Mouse (Mus musculus) lung, embryonic 14.5 days (tissue): ENCODE measurements around the gene Nfkbib. TPM values are rescaled to one million over a fixed set of nuclear protein-coding genes. Genes with fewer than 3 reads are reported as not detected.

Experiments used
- ATAC-seq: fragments of 200-750 bp; cut with Nextera tagmentation; 2 replicates; pipeline ENCODE4 v1.8.0; 2017; ENCODE audit warnings: mild to moderate bottlenecking, moderate TSS enrichment, moderate library complexity; ENCODE audit not compliant: insufficient read depth
- DNase-seq: peaks from one replicate; pipeline ENCODE4 v3.0.0-alpha.2; 2015
- H3K27ac ChIP-seq: fragments of 300-500 bp; sonication (generic); 2 replicates; pipeline ENCODE4 v1.5.1; 2014; ENCODE audit warnings: low read depth, mild to moderate bottlenecking, moderate library complexity
- H3K27me3 ChIP-seq: fragments of 300-500 bp; sonication (generic); 2 replicates; pipeline ENCODE4 v1.6.1; 2014; ENCODE audit warnings: low read length, control low read depth; ENCODE audit not compliant: insufficient read depth
- H3K36me3 ChIP-seq: fragments of 300-500 bp; sonication (generic); 2 replicates; pipeline ENCODE4 v1.6.1; 2014; ENCODE audit warnings: control low read depth; ENCODE audit not compliant: insufficient read depth
- H3K4me1 ChIP-seq: fragments of 300-500 bp; sonication (generic); 2 replicates; pipeline ENCODE4 v1.6.1; 2014; ENCODE audit warnings: antibody characterized with exemption, control low read depth; ENCODE audit not compliant: insufficient read depth
- H3K4me2 ChIP-seq: fragments of 300-500 bp; sonication (generic); 2 replicates; pipeline ENCODE4 v1.6.1; 2014; ENCODE audit warnings: mild to moderate bottlenecking
- H3K4me3 ChIP-seq: fragments of 300-500 bp; sonication (generic); 2 replicates; pipeline ENCODE4 v1.5.1; 2014; ENCODE audit warnings: low read depth, low read length
- H3K9ac ChIP-seq: fragments of 300-500 bp; sonication (generic); 2 replicates; pipeline ENCODE4 v1.6.1; 2014
- H3K9me3 ChIP-seq: fragments of 300-500 bp; sonication (generic); 2 replicates; pipeline ENCODE4 v1.6.1; 2016; ENCODE audit warnings: low read depth, low read length, control low read depth
- CTCF ChIP-seq: IDR thresholded peaks from 2 replicates; pipeline ENCODE4 v1.5.1; 2016; ENCODE audit warnings: antibody characterized with exemption, low read depth
- WGBS: fragments of 180-500 bp; shearing (Covaris S2); extraction: QIAGEN DNeasy Blood & Tissue Kit; methylation state at CpG from one replicate; pipeline ENCODE4 v1.1.7; 2014; 5-methylcytosine and 5-hydroxymethylcytosine counted together
- polyA plus RNA-seq: library from polyadenylated mRNA; unstranded; fragments of >200 nt; fragmentation: Nextera tagmentation; extraction: Ambion mirVana; gene quantifications from 2 replicates; pipeline ENCODE4 v1.2.1, GENCODE M21; 2014

Nfkbib gene
- polyA plus RNA-seq, 1 experiment from 2014 or later: 37.4 TPM

GRCm38 (mm10) chr7:28719650-28720049 lies 47.7 kb downstream of the Nfkbib start:
- ATAC-seq: no peak

GRCm38 (mm10) chr7:28719159-28719558 lies 48.2 kb downstream of the Nfkbib start:
- ATAC-seq (no peak), DNase-seq (no peak)
- Histone ChIP-seq H3K9ac (no peak overlapping the region), H3K9me3 (no peaks in the 10 kb centered on the region), H3K27me3 (no peaks in the 10 kb centered on the region), H3K4me2 (no peak overlapping the region), H3K4me3 (no peak overlapping the region), H3K36me3 (no peaks in the 10 kb centered on the region), H3K4me1 (peaks cover 3% of the 10 kb centered on the region; the same call in 1 of the 2 replicates), H3K27ac (no peak overlapping the region)
- no peak for TF ChIP-seq CTCF
- WGBS: 45% methylated on average over 4 of the region's 4 CpGs

More at GRCm38 (mm10) chr7:28719650-28720049, 47.7 kb downstream of the Nfkbib start:
- Histone ChIP-seq H3K4me3 (no peak overlapping the region), H3K4me2 (no peak overlapping the region), H3K27ac (no peak overlapping the region), H3K9me3 (no peaks in the 10 kb centered on the region), H3K9ac (no peak overlapping the region), H3K27me3 (no peaks in the 10 kb centered on the region), H3K36me3 (no peaks in the 10 kb centered on the region), H3K4me1 (peaks cover 3% of the 10 kb centered on the region; the same call in 1 of the 2 replicates)
- TF ChIP-seq CTCF: no peak
- no peak for DNase-seq
- 73% methylated on average over 2 of the region's 2 CpGs for WGBS

DNA sequence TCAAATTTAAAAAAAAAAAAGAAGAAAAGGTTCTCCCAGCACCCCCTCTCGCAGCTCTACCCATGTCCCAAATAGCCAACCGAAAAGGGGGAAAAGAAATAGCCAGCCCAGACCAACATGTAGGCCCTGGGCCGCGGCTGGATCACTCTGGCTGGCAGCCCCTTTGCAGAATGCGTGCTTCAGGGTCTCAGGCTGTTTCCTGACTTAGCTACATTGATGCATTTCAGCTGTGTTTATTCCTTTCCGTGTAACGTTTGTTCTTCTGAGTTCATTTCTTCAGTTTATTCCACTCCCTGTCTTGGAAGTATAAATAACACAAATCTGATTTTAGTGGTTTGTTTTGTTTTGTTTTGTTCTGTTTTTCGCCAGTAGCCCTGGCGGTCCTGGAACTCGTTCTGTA lies 49.6 kb downstream of the Nfkbib start:
- H3K9me3 ChIP-seq: no peaks in the 10 kb centered on the region
- no peak for TF ChIP-seq CTCF
- WGBS: 61% methylated on average over 10 of the region's 10 CpGs
- no peaks in the 10 kb centered on the region for H3K36me3 ChIP-seq
- H3K4me3 ChIP-seq: peak overlapping the region; percentile 56
- H3K27me3 ChIP-seq: no peaks in the 10 kb centered on the region
- H3K4me2 ChIP-seq: peak overlapping the region; percentile 77
- no peak for ATAC-seq
- H3K27ac ChIP-seq: no peak overlapping the region
- peak; percentile 61 for DNase-seq
- H3K9ac ChIP-seq: 0 out of 2 replicates have a peak overlapping the region, but pooled peaks have one; percentile 76
- H3K4me1 ChIP-seq: peaks cover 3% of the 10 kb centered on the region; the same call in 1 of the 2 replicates

GRCm38 (mm10) chr7:28716590-28717281 lies 50.6 kb downstream of the Nfkbib start, which contains the start of gene Fbxo17:
Gene Fbxo17, plus strand, starts transcription at chr7:28716804.
- Histone ChIP-seq H3K27me3 (no peaks in the 10 kb centered on the region), H3K4me2 (peak within 1 kb of the TSS; percentile 77), H3K9me3 (no peaks in the 10 kb centered on the region), H3K4me1 (peaks cover 3% of the 10 kb centered on the region; the same call in 1 of the 2 replicates), H3K27ac (peak within 1 kb of the TSS; percentile 73), H3K9ac (peak within 1 kb of the TSS; percentile 76), H3K4me3 (peak within 1 kb of the TSS; percentile 56), H3K36me3 (no peaks in the 10 kb centered on the region)
- DNase-seq: peak; percentile 77
- WGBS: 2% methylated on average over 35 of the region's 36 CpGs
- peak; percentile 54 for TF ChIP-seq CTCF
- ATAC-seq: peak; percentile 82

- Histone ChIP-seq H3K4me1 (peaks cover 3% of the 10 kb centered on the region; the same call in 1 of the 2 replicates), H3K4me2 (no peak overlapping the region), H3K27ac (no peak overlapping the region), H3K36me3 (no peaks in the 10 kb centered on the region), H3K9ac (no peak overlapping the region), H3K4me3 (no peak overlapping the region), H3K27me3 (no peaks in the 10 kb centered on the region), H3K9me3 (no peaks in the 10 kb centered on the region)
- DNase-seq: no peak
- ATAC-seq: no peak
- peak; percentile 45 for TF ChIP-seq CTCF
- WGBS: 95% methylated on average over 2 of the region's 2 CpGs
Observed at GRCm38 (mm10) chr7:28715598-28715997, 51.7 kb downstream of the Nfkbib start.

- no peaks in the 10 kb centered on the region for H3K36me3 ChIP-seq
- no peak overlapping the region for H3K4me3 ChIP-seq
- no peak overlapping the region for H3K9ac ChIP-seq
- H3K4me2 ChIP-seq: no peak overlapping the region
- no peaks in the 10 kb centered on the region for H3K9me3 ChIP-seq
- peaks cover 3% of the 10 kb centered on the region; the same call in 1 of the 2 replicates for H3K4me1 ChIP-seq
- no peak for TF ChIP-seq CTCF
- H3K27ac ChIP-seq: no peak overlapping the region
- 57% methylated on average over 5 of the region's 5 CpGs for WGBS
- no peaks in the 10 kb centered on the region for H3K27me3 ChIP-seq
- ATAC-seq (no peak), DNase-seq (no peak)
Observed at GRCm38 (mm10) chr7:28714667-28715066, 52.6 kb downstream of the Nfkbib start.

- DNase-seq (no peak), ATAC-seq (no peak)
- Histone ChIP-seq H3K4me2 (no peak overlapping the region), H3K36me3 (no peaks in the 10 kb centered on the region), H3K4me1 (no peaks in the 10 kb centered on the region; the same call in 1 of the 2 replicates), H3K4me3 (no peak overlapping the region), H3K27me3 (no peaks in the 10 kb centered on the region), H3K27ac (no peak overlapping the region), H3K9me3 (no peaks in the 10 kb centered on the region), H3K9ac (no peak overlapping the region)
- WGBS: 70% methylated on average over 3 of the region's 3 CpGs
- TF ChIP-seq CTCF: peak; percentile 39
Observed at GRCm38 (mm10) chr7:28710962-28711361, 56.4 kb downstream of the Nfkbib start.
